Mouse (Mus musculus) C2C12 (cell line): ENCODE data around the gene 1700123O20Rik. TPM values are rescaled to one million over a fixed set of nuclear protein-coding genes. Genes with fewer than 3 reads are reported as not detected.
A peak's percentile ranks its signal among the peaks of the same experiment; 100 is the strongest.

Experiments used
- H3K27me3 ChIP-seq: one replicate; pipeline ENCODE4 v1.6.1; 2011; ENCODE audit not compliant: control insufficient read depth, insufficient read depth, insufficient read length
- H3K36me3 ChIP-seq: one replicate; pipeline ENCODE4 v1.6.1; 2011; ENCODE audit not compliant: control insufficient read depth, insufficient read depth
- H3K4me3 ChIP-seq: one replicate; pipeline ENCODE4 v1.5.1; 2011; ENCODE audit warnings: mild to moderate bottlenecking, control low read depth; ENCODE audit not compliant: poor library complexity, insufficient read depth, severe bottlenecking
- H3K79me2 ChIP-seq: one replicate; pipeline ENCODE4 v1.6.1; 2011; ENCODE audit not compliant: control insufficient read depth, insufficient read depth
- H3K79me3 ChIP-seq: one replicate; pipeline ENCODE4 v1.6.1; 2011; ENCODE audit warnings: low read depth, control low read depth
- H3ac ChIP-seq: one replicate; pipeline ENCODE3; 2011; ENCODE audit warnings: low read depth; ENCODE audit not compliant: control insufficient read depth, insufficient read length
- CEBPB ChIP-seq: IDR thresholded peaks from one replicate; pipeline ENCODE4 v1.6.1; 2011; ENCODE audit warnings: low read depth, mild to moderate bottlenecking, control low read depth, moderate library complexity
- CTCF ChIP-seq: IDR thresholded peaks from one replicate; pipeline ENCODE4 v1.5.1; 2011; ENCODE audit not compliant: control insufficient read depth, insufficient read depth, insufficient read length
- FOSL1 ChIP-seq: IDR thresholded peaks from one replicate; pipeline ENCODE4 v1.8.0; 2011; ENCODE audit warnings: mild to moderate bottlenecking, low read length; ENCODE audit not compliant: poor library complexity, insufficient read depth, severe bottlenecking
- MAX ChIP-seq: IDR thresholded peaks from one replicate; pipeline ENCODE4 v1.6.1; 2011; ENCODE audit warnings: mild to moderate bottlenecking, control low read depth
- MYOD1 ChIP-seq: IDR thresholded peaks from one replicate; pipeline ENCODE4 v1.6.1; 2011; ENCODE audit warnings: low read depth; ENCODE audit not compliant: control insufficient read depth, insufficient read length
- MYOG ChIP-seq: IDR thresholded peaks from one replicate; pipeline ENCODE4 v1.6.1; 2011; ENCODE audit not compliant: control insufficient read depth, insufficient read length; ENCODE audit errors: extremely low read depth
- USF1 ChIP-seq: IDR thresholded peaks from one replicate; pipeline ENCODE4 v1.6.1; 2011; ENCODE audit warnings: low read depth, mild to moderate bottlenecking, control low read depth, moderate library complexity
- long read RNA-seq, 2 experiments: library from polyadenylated mRNA; unstranded; transcript quantifications; one replicate each; pipeline ENCODE4 v2.0.0; 2019 to 2020
- polyA plus RNA-seq: library from polyadenylated mRNA; unstranded; fragments of >200 nt; fragmentation: generic; extraction: Trizol; gene quantifications from one replicate; pipeline ENCODE4 v1.2.1, GENCODE M21; 2012; ENCODE audit warnings: missing spikeins

1700123O20Rik gene
- polyA plus RNA-seq: 40.0 TPM
- long read RNA-seq, experiment 1, transcript 1700123O20Rik-201 (2 exons, 1,843 nt): major isoform, 46 of 51 reads
- long read RNA-seq, experiment 1, partial matches to known transcripts: 0 of 51 reads
- long read RNA-seq, experiment 1, other reads (novel, unspliced or antisense): 2 of 51 reads
- long read RNA-seq, experiment 2, transcript 1700123O20Rik-201 (2 exons, 1,843 nt): major isoform, 36 of 45 reads
- long read RNA-seq, experiment 2, partial matches to known transcripts: 0 of 45 reads
- long read RNA-seq, experiment 2, other reads (novel, unspliced or antisense): 5 of 45 reads

DNA sequence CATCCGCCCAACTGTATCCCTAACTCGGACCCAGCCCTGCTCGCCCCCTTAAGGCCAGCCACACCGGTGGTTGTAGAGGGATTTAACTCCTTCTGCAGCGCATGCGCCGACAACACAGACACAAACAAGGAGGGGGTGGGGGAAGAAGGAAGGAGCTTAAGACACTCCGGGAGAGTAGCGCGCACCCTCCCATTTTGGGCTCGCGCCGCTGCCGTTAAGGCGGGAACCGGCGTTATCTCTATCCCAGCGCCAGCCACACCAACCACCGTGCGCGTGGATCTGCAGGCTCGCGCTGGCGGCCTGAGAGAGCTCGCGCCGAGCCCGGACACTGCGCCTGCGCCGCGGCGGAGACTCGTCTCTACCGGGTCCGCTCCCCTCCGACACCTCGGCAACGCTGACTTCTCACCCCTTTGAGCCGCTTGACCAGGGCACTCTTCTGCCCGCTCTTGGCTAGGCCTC, at the start of gene 1700123O20Rik:
Gene 1700123O20Rik (plus strand): TSS at position 154 of the 459 bp plus-strand sequence.
- peaks cover 38% of the 10 kb centered on the region for H3K36me3 ChIP-seq
- peak within 1 kb of the TSS; percentile 75 for H3ac ChIP-seq
- TF ChIP-seq FOSL1: no peak
- peak; percentile 28 for TF ChIP-seq MAX
- H3K79me2 ChIP-seq: peaks cover 86% of the 10 kb centered on the region
- H3K27me3 ChIP-seq: no peaks in the 10 kb centered on the region
- H3K4me3 ChIP-seq: peak within 1 kb of the TSS; percentile 98
- peaks cover 65% of the 10 kb centered on the region for H3K79me3 ChIP-seq

DNA sequence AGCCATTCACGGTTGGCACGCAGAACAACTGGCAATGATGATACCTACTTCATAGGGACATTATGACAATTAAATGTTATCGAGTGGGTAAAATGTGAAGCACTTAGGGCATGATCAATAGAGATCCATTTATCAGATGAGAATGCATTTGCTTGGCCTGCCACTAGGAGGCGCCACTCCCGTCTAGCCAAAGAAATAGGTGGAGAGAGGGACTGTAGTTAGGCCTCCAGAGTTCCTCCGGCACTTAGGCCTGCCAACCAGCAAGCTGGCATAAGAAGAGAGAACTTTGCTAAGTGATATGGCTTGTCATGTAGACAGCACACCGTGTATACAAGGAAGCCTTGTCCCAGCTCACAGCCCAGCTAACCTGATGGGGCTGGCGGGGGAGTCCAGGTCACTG, 49.1 kb upstream of the 1700123O20Rik start:
- no peaks in the 10 kb centered on the region for H3K36me3 ChIP-seq
- no peaks in the 10 kb centered on the region for H3K79me2 ChIP-seq
- TF ChIP-seq CTCF (peak; percentile 31), MYOG (no peak)
- H3K79me3 ChIP-seq: no peaks in the 10 kb centered on the region
- H3K4me3 ChIP-seq: no peak overlapping the region
- H3K27me3 ChIP-seq: no peaks in the 10 kb centered on the region
- no peak overlapping the region for H3ac ChIP-seq

GRCm38 (mm10) chr14:54638210-54638609, 47.8 kb upstream of the 1700123O20Rik start:
- Histone ChIP-seq H3K36me3 (peaks cover 11% of the 10 kb centered on the region), H3K4me3 (no peak overlapping the region), H3K27me3 (no peaks in the 10 kb centered on the region), H3K79me3 (no peaks in the 10 kb centered on the region), H3K79me2 (no peaks in the 10 kb centered on the region), H3ac (no peak overlapping the region)
- TF ChIP-seq USF1: no peak
- TF ChIP-seq MAX: no peak
- no peak for TF ChIP-seq CEBPB
- no peak for TF ChIP-seq MYOG
- no peak for TF ChIP-seq MYOD1
- no peak for TF ChIP-seq FOSL1

- no peak overlapping the region for H3K4me3 ChIP-seq
- no peaks in the 10 kb centered on the region for H3K79me3 ChIP-seq
- no peaks in the 10 kb centered on the region for H3K27me3 ChIP-seq
- peaks cover 30% of the 10 kb centered on the region for H3K36me3 ChIP-seq
- TF ChIP-seq MAX: no peak
- no peak overlapping the region for H3ac ChIP-seq
- H3K79me2 ChIP-seq: no peaks in the 10 kb centered on the region
Measured at GRCm38 (mm10) chr14:54640121-54640520, 45.9 kb upstream of the 1700123O20Rik start.

DNA sequence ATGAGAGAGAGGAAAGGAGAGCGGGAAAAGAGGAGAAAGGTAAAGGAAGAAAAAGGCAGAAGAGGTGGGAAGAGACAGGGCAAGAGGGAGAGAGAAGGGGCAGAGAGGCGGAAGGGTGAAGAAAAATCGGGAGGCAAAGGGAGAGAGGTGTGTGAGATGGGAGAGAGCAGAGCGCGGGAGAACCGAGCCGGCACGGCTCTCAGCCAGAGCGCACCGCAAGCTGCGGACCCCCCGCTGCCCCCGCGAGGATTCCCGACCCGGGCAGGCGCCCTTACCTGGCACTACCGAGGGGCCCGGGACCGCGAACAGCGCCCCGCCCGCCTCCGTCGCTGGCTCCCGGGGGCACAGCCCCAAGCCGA, 45.1 kb upstream of the 1700123O20Rik start, which contains the start of gene Gm17606:
Gene Gm17606 (plus strand): TSS at position 7 of the 359 bp plus-strand sequence.
- no peaks in the 10 kb centered on the region for H3K79me3 ChIP-seq
- peaks cover 38% of the 10 kb centered on the region for H3K36me3 ChIP-seq

DNA sequence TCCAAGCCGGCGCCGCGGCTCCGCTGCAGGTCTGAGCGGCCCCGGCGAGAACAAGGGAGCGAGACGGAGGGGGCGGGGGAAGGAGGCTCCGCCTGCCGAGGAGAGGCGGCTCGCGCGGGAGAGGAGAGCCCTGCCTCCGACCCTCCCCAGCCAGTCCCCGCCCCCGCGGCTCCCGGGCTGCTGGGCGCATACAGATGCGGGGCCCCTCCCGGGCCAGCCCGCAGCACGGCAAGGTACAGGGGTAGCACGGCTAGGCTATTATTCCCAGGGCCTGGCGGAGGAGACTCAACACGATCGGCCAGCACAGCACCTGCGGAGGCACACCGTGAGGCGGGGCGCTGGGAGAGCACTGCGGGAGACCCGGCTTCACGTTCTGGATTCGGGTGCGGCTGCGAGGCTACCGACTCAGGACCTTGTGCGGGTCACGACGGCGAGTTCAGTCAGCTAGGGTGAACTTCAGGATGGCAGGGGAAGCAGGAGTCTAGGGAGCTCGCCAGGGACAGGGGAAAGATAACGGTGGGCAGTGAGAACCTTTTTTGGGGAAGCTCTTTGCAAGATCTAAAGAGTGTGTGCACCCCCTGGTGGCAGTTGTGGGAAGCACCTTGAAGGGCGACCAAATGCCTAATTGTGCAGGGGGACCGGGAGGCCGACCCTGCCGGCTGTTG, 44.6 kb upstream of the 1700123O20Rik start, which contains the start of gene Cdh24:
Gene Cdh24 (minus strand): TSS at position 60 of the 665 bp plus-strand sequence.
- Histone ChIP-seq H3ac (peak within 1 kb of the TSS; percentile 89), H3K27me3 (no peaks in the 10 kb centered on the region), H3K79me3 (no peaks in the 10 kb centered on the region), H3K36me3 (peaks cover 43% of the 10 kb centered on the region), H3K4me3 (peak within 1 kb of the TSS; percentile 36), H3K79me2 (no peaks in the 10 kb centered on the region)
- peak; percentile 59 for TF ChIP-seq CTCF
- no peak for TF ChIP-seq MYOD1
- no peak for TF ChIP-seq CEBPB

More for the DNA sequence above, 45.1 kb upstream of the 1700123O20Rik start, which contains the start of gene Gm17606:
- TF ChIP-seq CTCF (no peak), USF1 (no peak), MAX (no peak), CEBPB (no peak), MYOG (no peak), FOSL1 (no peak), MYOD1 (no peak)
- Histone ChIP-seq H3K79me2 (no peaks in the 10 kb centered on the region), H3K27me3 (no peaks in the 10 kb centered on the region), H3K4me3 (peak within 1 kb of the TSS; percentile 36), H3ac (peak within 1 kb of the TSS; percentile 89)
